Mouse (Mus musculus) kidney, postnatal 25 days (tissue): ENCODE results near the gene Sparc.
A peak's percentile ranks its signal among the peaks of the same experiment; 100 is the strongest.
"Not testable (repeated sequence)": the region's sequence is repeated elsewhere in the genome, so short reads cannot be mapped to it uniquely, and the experiment has no call there.

Experiments used
- DNase-seq, 2 experiments: peaks; one replicate each; pipeline ENCODE4 v3.0.0; 2021; ENCODE audit warnings: mixed read lengths in 2 of 2

The Sparc gene

GRCm38 (mm10) chr11:55432981-55433380, 10.0 kb upstream of the Sparc start:
- DNase-seq = no peak

GRCm38 (mm10) chr11:55429973-55430372, 7.0 kb upstream of the Sparc start:
- DNase-seq = no peak

GRCm38 (mm10) chr11:55428186-55429012, 5.4 kb upstream of the Sparc start:
- peak; percentile 93 to 95 for DNase-seq

- no peak for DNase-seq
Measured at GRCm38 (mm10) chr11:55424746-55425360, 1.9 kb upstream of the Sparc start.

DNA sequence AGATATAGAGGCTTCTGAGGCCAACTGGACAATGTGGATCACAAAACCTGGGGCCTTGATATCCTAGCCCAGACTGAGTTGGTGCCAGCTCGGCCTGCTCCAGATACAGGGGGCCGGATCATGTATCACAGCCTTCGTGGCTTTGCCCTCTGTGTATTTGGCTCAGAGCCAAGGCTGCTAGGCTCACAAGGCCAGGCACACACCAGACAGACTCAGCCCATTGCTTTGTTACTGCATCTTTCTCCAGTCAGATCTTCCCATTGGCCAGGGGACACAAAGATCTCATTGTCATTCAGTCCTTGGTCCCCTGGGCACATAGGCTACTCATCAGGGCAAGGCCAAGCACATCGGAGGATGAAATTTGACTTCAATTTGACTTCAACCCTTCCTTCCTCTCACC, 773 bp upstream of the Sparc start:
- peak in 1 of 2 experiments; percentile 52 for DNase-seq

- DNase-seq = peak; percentile 76 to 81
Measured at GRCm38 (mm10) chr11:55419678-55420307, 3.2 kb downstream of the Sparc start.

GRCm38 (mm10) chr11:55419296-55419677, 3.7 kb downstream of the Sparc start:
- DNase-seq = peak in 1 of 2 experiments; percentile 29

DNA sequence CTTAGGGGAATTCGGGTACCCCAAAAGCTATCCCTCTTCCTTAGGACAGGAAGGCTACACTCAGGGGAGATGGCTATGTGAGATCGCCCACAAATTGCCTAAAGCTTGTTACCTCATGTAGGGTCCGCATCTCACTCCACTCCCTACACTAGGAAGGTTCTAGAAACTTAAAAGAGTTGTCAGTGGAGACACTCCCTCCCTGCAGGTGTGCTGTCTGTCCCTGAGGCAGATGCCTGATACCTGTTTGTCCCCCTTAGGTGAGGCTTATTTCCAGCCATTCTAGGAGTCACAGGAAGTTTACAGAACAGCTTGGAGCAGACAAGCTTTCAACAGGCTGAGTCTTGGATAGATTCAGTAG, 4.3 kb downstream of the Sparc start:
- no peak for DNase-seq

DNA sequence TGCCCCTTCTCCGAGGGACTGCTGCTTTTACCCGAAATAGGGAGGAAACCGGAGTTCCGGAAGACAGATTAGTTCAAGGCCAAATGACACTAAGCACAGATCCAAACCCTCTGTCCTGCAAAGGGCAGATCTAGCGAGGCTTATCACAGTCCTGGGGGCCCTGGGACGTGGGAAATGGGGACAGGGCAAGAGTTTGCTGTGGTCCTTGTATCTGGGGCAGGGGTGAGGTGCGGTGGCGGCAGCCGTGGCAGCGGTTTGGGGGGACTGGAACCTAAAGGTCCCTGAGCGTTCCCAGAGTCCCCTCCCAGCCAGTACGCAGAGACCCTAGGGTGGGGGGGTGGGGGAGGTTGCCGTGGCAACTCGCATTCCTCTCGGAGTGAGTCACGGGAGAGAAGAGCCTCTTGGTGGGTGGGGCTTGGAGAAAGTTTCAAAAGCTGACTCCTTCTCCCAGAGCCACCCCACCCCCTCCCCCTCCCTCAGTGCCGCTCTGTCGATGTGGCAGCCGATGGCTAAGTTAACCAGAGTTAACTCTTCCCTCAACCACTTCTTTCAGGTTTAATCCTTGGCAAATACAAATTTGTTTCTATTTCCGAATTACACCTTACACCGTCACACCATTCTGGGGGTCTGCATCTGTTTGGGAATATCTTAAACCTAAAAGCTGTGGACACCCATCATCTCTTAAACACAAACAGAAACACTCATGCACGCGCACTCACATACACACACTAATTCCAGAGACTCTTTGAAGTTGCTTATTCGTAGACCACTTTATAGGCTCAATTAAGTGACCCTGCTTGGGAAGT, 4.9 kb downstream of the Sparc start:
- DNase-seq = peak; percentile 69 to 78

GRCm38 (mm10) chr11:55416609-55417265, 6.2 kb downstream of the Sparc start:
- DNase-seq = no peak

GRCm38 (mm10) chr11:55415731-55416130, 7.3 kb downstream of the Sparc start:
- DNase-seq = not testable (repeated sequence)

GRCm38 (mm10) chr11:55415036-55415704, 7.8 kb downstream of the Sparc start:
- DNase-seq = peak; percentile 36 to 66

- DNase-seq = peak; percentile 48 to 70
Measured at GRCm38 (mm10) chr11:55414314-55414713, 8.7 kb downstream of the Sparc start.

GRCm38 (mm10) chr11:55413416-55413796, 9.6 kb downstream of the Sparc start:
- no peak for DNase-seq

GRCm38 (mm10) chr11:55412680-55413415, 10.1 kb downstream of the Sparc start:
- DNase-seq = no peak

GRCm38 (mm10) chr11:55412034-55412433, 10.9 kb downstream of the Sparc start:
- peak; percentile 36 to 61 for DNase-seq

- DNase-seq = no peak
Measured at GRCm38 (mm10) chr11:55410502-55410901, 12.5 kb downstream of the Sparc start.

DNA sequence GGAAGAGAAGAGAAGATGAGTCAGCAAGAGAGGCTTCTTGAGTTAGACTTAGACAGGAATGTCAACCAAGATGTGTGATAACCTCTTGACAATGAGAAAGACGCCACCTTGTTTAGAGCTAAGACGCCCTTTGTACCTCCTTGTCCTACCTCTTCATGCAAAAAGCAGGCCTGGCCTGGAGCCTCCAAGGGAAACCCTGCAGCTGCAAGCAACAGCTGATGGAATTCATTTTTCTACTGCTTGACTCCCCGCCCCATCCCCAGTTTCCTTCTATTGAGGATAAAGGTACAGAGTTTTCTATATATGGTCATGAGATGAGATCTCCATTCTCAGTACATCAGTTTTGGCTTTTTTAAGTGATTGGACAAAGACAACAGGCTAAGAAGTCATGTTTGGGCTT, 13.0 kb downstream of the Sparc start:
- no peak for DNase-seq

DNA sequence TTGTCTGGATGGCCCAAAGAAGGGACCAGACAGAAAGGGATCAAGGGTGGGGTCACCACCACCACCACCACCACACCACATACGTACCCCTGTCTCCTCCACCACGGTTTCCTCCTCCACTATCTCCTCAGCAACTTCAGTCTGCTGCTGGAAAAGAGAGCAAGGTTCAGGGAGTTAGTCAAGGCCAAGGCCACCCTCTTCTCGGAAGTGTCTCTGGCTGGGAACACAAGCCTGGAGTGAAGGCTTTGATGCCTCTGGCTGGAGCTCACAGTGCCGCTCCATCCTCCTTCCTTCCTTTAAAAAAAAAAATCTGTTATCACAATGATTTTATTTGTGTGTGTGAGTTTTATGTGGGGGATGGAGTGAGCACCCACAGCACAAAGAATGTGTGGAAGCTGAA, 15.8 kb downstream of the Sparc start:
- no peak for DNase-seq

DNA sequence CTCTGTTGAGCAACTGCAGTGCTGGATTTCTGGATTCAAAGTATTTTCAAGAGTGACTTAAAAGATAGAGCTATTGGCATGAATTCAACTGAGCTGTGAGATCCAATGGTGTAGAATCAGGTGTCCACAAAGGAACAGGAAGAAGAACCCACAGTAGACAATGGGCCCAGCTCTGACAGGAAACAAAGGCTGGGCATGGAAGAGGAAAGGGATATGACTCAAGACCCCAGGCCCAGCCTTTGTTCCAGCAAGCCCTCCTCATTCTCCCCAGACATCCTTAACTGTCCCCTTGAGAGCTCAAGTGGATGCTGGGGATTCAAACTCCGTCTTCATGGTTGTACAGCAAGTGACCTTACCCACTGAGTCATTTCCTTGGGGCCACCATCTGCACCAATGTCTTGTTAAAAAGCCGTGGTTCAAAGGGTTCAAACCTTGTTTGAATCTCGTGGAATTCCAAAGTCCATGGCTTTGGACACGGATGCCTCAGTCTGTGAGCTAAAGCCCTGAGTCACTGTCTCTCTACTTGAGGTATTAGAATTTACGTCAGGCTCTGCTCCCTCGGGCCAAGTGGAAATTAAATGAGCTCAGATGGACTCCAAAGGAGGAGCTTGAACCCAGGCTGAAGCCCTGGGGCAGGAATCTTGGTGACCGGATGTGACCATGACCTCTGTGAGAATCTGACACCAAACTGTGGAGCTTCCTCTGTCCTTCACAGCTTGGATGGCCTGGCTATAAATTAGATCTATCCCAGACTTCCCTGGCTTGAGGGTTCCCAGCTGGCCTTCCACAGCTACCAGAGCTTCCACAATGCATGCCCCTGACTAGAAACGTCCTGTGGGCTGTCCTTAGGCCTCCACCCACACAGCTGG, 17.1 kb downstream of the Sparc start:
- peak; percentile 76 to 87 for DNase-seq
